Mouse (Mus musculus): ENCODE measurements at regions not wholly inside any gene's neighbourhood (a gene's known extent, or its start where the extent isn't known, plus 50 kb on each side); places are given as distances from the start of the nearest gene placed in this dataset.
A peak's percentile ranks its signal among the peaks of the same experiment; 100 is the strongest.

GRCm38 (mm10) chr5:120350461-120350860, 81.0 kb upstream of the Lhx5 start:
- no peaks in the 10 kb centered on the region for H3K4me1 ChIP-seq (ENCODE audit: insufficient read depth, low read depth, low read length)
- ATAC-seq (ENCODE audit: extremely low read depth, insufficient number of reproducible peaks, low FRiP score, poor library complexity, severe bottlenecking) (no peak), DNase-seq (ENCODE audit: low spot score) (no peak)
- no peaks in the 10 kb centered on the region for H3K36me3 ChIP-seq (replicated peaks)
- no peak overlapping the region for H3K4me3 ChIP-seq (ENCODE audit: low read depth, low read length)
- TF ChIP-seq CTCF (IDR thresholded peaks at IDR 0.05; ENCODE audit: low read depth, low read length) (no peak), GATA2 (IDR thresholded peaks at IDR 0.05; ENCODE audit: borderline replicate concordance, low read depth, low read length) (no peak), POLR2AphosphoS5 (IDR thresholded peaks at IDR 0.05; ENCODE audit: insufficient replicate concordance, low read depth, low read length) (no peak), GATA1 (IDR thresholded peaks at IDR 0.05; ENCODE audit: borderline replicate concordance, low read length) (no peak), TAL1 (conservative IDR thresholded peaks at IDR 0.05; ENCODE audit: low read depth, low read length) (no peak)
- H3K9me3 ChIP-seq (replicated peaks), result no peaks in the 10 kb centered on the region
- peaks cover 3% of the 10 kb centered on the region; the same call in 1 of the 2 replicates for H3K27me3 ChIP-seq (ENCODE audit: insufficient read depth, low read length)

GRCm38 (mm10) chr5:120351827-120352226, 79.7 kb upstream of the Lhx5 start:
- H3K27me3 ChIP-seq (ENCODE audit: insufficient read depth, low read length), result peaks cover 3% of the 10 kb centered on the region; the same call in 1 of the 2 replicates
- no peaks in the 10 kb centered on the region for H3K9me3 ChIP-seq (replicated peaks)
- ATAC-seq (ENCODE audit: extremely low read depth, insufficient number of reproducible peaks, low FRiP score, poor library complexity, severe bottlenecking) (no peak), DNase-seq (ENCODE audit: low spot score) (no peak)
- no peaks in the 10 kb centered on the region for H3K36me3 ChIP-seq (replicated peaks)
- TF ChIP-seq GATA2 (IDR thresholded peaks at IDR 0.05; ENCODE audit: borderline replicate concordance, low read depth, low read length) (no peak), TAL1 (conservative IDR thresholded peaks at IDR 0.05; ENCODE audit: low read depth, low read length) (no peak)
- H3K4me1 ChIP-seq (ENCODE audit: insufficient read depth, low read depth, low read length), result no peaks in the 10 kb centered on the region
- H3K4me3 ChIP-seq (ENCODE audit: low read depth, low read length), result no peak overlapping the region

- TF ChIP-seq POLR2AphosphoS5 (IDR thresholded peaks at IDR 0.05; ENCODE audit: insufficient replicate concordance, low read depth, low read length) (no peak), GATA1 (IDR thresholded peaks at IDR 0.05; ENCODE audit: borderline replicate concordance, low read length) (no peak), TAL1 (conservative IDR thresholded peaks at IDR 0.05; ENCODE audit: low read depth, low read length) (no peak)
- H3K27me3 ChIP-seq (ENCODE audit: insufficient read depth, low read length), result peaks cover 3% of the 10 kb centered on the region; the same call in 1 of the 2 replicates
- peak overlapping the region; percentile 8; the same call in 1 of the 2 replicates for H3K4me3 ChIP-seq (ENCODE audit: low read depth, low read length)
- no peaks in the 10 kb centered on the region for H3K4me1 ChIP-seq (ENCODE audit: insufficient read depth, low read depth, low read length)
- no peaks in the 10 kb centered on the region for H3K36me3 ChIP-seq (replicated peaks)
- no peaks in the 10 kb centered on the region for H3K9me3 ChIP-seq (replicated peaks)
- DNase-seq (ENCODE audit: low spot score) (no peak), ATAC-seq (ENCODE audit: extremely low read depth, insufficient number of reproducible peaks, low FRiP score, poor library complexity, severe bottlenecking) (no peak)
Measured at GRCm38 (mm10) chr5:120353657-120354056, 77.8 kb upstream of the Lhx5 start.

GRCm38 (mm10) chr5:120356950-120357349, 74.5 kb upstream of the Lhx5 start:
- Histone ChIP-seq H3K9me3 (replicated peaks) (no peaks in the 10 kb centered on the region), H3K36me3 (replicated peaks) (no peaks in the 10 kb centered on the region), H3K27me3 (ENCODE audit: insufficient read depth, low read length) (no peaks in the 10 kb centered on the region; the same call in 1 of the 2 replicates), H3K4me1 (ENCODE audit: insufficient read depth, low read depth, low read length) (no peaks in the 10 kb centered on the region), H3K4me3 (ENCODE audit: low read depth, low read length) (no peak overlapping the region)
- TF ChIP-seq TAL1 (conservative IDR thresholded peaks at IDR 0.05; ENCODE audit: low read depth, low read length) (no peak), GATA1 (IDR thresholded peaks at IDR 0.05; ENCODE audit: borderline replicate concordance, low read length) (no peak), CTCF (IDR thresholded peaks at IDR 0.05; ENCODE audit: low read depth, low read length) (no peak), POLR2AphosphoS5 (IDR thresholded peaks at IDR 0.05; ENCODE audit: insufficient replicate concordance, low read depth, low read length) (no peak), GATA2 (IDR thresholded peaks at IDR 0.05; ENCODE audit: borderline replicate concordance, low read depth, low read length) (no peak)
- DNase-seq (ENCODE audit: low spot score) (no peak), ATAC-seq (ENCODE audit: extremely low read depth, insufficient number of reproducible peaks, low FRiP score, poor library complexity, severe bottlenecking) (no peak)

DNA sequence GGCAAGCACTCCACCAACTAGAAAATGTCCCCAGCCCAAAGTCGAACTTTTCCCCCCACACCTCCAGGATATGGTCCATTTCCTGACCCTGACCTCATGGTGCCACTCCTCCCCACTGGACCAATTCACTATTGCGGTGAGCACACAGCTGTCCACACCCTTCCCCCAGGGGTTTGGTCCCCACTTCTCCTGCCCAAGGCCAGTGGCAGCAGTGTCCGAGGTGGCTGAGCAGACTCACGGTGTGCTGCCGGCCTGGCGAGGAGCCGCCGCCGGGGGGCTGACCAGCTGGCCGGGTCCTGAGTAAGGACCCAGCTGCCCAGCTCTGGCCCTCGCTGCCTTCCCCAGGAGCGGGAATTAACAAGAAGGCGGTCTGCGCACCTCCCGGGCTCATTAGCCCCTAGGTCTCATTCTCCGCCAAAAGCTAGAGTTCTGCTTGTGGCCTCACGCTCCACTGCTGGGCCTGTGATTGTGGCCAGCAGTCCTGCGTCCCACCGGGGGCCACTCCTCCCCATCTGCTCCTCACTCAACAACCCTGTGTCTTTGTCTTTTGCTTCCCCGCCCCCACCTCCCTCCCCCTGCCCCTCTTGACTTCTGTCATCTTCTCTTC, 73.3 kb upstream of the Lhx5 start:
- H3K36me3 ChIP-seq (replicated peaks), result no peaks in the 10 kb centered on the region
- no peaks in the 10 kb centered on the region for H3K9me3 ChIP-seq (replicated peaks)
- ATAC-seq (ENCODE audit: extremely low read depth, insufficient number of reproducible peaks, low FRiP score, poor library complexity, severe bottlenecking), result no peak
- no peaks in the 10 kb centered on the region for H3K27me3 ChIP-seq (ENCODE audit: insufficient read depth, low read length)
- no peak overlapping the region for H3K4me3 ChIP-seq (ENCODE audit: low read depth, low read length)
- DNase-seq (ENCODE audit: low spot score), result no peak
- no peaks in the 10 kb centered on the region for H3K4me1 ChIP-seq (ENCODE audit: insufficient read depth, low read depth, low read length)
- no peak for TF ChIP-seq GATA1 (IDR thresholded peaks at IDR 0.05; ENCODE audit: borderline replicate concordance, low read length)
- no peak for TF ChIP-seq GATA2 (IDR thresholded peaks at IDR 0.05; ENCODE audit: borderline replicate concordance, low read depth, low read length)
- no peak for TF ChIP-seq TAL1 (conservative IDR thresholded peaks at IDR 0.05; ENCODE audit: low read depth, low read length)
- TF ChIP-seq CTCF (IDR thresholded peaks at IDR 0.05; ENCODE audit: low read depth, low read length), result no peak
- TF ChIP-seq POLR2AphosphoS5 (IDR thresholded peaks at IDR 0.05; ENCODE audit: insufficient replicate concordance, low read depth, low read length), result no peak

DNA sequence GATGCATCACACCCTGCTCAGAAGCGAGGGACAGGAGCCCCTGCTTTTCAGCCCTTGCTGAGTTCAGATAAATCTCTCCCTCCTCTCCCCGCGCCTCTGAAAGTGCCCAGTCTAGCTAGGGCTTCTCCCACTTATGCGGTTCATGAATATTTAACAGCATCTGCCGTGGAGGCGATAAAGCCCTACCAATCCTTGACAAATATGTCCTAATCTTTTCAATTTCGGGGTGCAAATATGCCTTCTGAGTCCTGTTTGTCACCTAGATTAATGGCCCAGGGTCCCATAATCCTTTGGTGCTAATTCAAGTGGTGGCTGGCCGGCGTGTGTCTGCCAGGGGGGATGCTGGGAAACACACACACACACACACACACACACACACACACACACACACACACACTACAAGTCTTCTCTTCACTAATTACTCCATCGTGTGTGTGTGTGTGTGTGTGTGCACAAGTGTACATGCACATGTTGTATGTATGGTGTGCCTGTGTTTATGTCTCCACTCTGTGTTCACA, 65.5 kb upstream of the Lhx5 start:
- ATAC-seq (ENCODE audit: extremely low read depth, insufficient number of reproducible peaks, low FRiP score, poor library complexity, severe bottlenecking), result no peak
- H3K27me3 ChIP-seq (ENCODE audit: insufficient read depth, low read length), result no peaks in the 10 kb centered on the region; the same call in 1 of the 2 replicates
- H3K9me3 ChIP-seq (replicated peaks), result no peaks in the 10 kb centered on the region
- no peak overlapping the region for H3K4me3 ChIP-seq (ENCODE audit: low read depth, low read length)
- TF ChIP-seq POLR2AphosphoS5 (IDR thresholded peaks at IDR 0.05; ENCODE audit: insufficient replicate concordance, low read depth, low read length), result no peak
- no peak for TF ChIP-seq GATA1 (IDR thresholded peaks at IDR 0.05; ENCODE audit: borderline replicate concordance, low read length)
- no peak for TF ChIP-seq TAL1 (conservative IDR thresholded peaks at IDR 0.05; ENCODE audit: low read depth, low read length)
- TF ChIP-seq GATA2 (IDR thresholded peaks at IDR 0.05; ENCODE audit: borderline replicate concordance, low read depth, low read length), result no peak
- TF ChIP-seq CTCF (IDR thresholded peaks at IDR 0.05; ENCODE audit: low read depth, low read length), result no peak
- no peaks in the 10 kb centered on the region for H3K36me3 ChIP-seq (replicated peaks)
- no peaks in the 10 kb centered on the region for H3K4me1 ChIP-seq (ENCODE audit: insufficient read depth, low read depth, low read length)
- DNase-seq (ENCODE audit: low spot score), result no peak
